Mouse (Mus musculus) kidney, adult 10 weeks (tissue): ENCODE results near the gene AI467606. TPM values are rescaled to one million over a fixed set of nuclear protein-coding genes. Genes with fewer than 3 reads are reported as not detected.

Experiments
- polyA plus RNA-seq: library from polyadenylated mRNA; stranded (reverse); fragments of 350-450 nt; fragmentation: Illumina TruSeq; extraction: RNeasy Lipid Tissue Mini Kit (QIAGEN cat#74804); gene quantifications from one replicate; pipeline ENCODE4 v1.2.3, GENCODE M21; 2014; ENCODE audit warnings: low read depth, low replicate concordance

AI467606 gene
- 0.73 TPM for polyA plus RNA-seq

DNA sequence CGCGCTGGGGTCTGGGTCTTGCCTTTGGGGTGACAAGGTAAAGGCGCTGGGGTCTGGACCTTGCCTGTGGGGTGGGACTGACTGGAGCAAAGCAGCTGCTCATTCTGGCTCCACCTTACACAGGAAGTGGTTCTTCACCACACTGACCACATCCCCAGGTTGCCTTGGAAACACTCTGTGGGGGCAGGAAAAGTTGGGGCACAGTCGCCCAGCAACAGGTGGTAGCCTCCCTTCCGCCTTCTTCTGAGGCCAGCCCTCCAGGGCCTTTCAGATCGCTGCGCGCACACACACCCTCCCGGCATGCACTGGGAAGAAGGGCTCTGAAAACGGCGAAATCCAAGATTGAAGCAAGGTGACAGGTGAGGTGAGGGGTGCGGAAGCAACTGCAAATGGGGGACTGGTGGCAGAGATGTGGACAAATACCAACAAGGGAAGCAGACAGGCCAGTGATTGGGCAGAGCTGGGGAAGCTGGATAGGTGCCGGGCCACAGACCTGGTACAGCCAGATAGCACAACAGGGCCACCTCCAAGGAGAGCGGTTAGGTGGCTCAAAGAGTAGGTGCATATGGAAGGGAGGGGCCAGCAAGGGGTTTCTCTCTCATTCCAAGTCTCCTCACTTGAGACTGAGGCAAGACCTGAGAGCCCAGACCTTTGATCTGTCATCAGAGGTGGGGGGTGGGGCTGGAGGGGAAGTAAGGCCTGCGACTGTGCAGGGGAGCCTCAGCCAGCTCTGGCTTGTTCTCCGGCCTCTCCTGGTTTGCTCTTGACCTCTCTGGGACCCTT is at the start of gene AI467606:
TSS of gene AI467606 (plus strand) at position 246 of the 783 bp plus-strand sequence.

DNA sequence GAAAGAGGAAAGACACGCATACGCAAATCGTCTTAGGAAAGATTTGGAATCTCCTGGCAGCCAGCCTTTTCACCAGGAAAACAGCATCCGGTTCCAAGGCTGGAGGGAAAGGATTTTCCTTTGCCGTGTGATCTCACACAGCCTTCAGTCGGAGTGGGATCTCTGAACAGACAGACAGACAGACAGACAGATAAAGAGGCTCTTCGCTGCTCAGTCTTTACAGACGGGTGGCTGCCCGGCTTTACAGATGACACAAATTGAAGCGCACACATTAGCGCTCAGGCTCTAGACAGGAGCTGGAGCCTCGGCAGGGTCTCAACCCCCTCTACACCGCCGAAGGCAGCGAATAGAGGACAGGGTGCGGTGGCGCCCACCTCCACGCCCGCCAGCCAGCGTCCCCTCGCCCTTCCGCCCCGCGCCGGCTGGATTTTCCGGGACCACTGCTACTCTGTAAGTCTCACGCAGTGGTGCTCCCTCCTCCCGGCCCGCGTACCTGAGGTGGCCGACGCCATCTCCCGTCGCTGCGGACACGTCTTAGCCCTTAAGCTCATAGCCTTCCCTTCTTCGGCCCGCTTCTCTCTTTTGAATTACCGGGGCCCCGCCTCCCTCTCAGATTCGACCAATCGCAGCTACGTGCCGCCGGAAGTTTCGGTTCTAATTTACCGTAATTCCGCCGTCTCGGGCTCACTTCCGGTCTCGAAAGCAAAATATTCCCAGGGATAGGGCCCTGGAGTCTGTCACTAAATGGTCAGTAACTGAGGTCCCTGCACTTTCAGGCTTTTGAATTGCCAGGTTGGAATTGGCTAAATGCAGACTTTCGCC is 49.1 kb upstream of the AI467606 start, which contains the start of gene Kif22:
TSS of gene Kif22 (minus strand) at position 621 of the 822 bp plus-strand sequence.

DNA sequence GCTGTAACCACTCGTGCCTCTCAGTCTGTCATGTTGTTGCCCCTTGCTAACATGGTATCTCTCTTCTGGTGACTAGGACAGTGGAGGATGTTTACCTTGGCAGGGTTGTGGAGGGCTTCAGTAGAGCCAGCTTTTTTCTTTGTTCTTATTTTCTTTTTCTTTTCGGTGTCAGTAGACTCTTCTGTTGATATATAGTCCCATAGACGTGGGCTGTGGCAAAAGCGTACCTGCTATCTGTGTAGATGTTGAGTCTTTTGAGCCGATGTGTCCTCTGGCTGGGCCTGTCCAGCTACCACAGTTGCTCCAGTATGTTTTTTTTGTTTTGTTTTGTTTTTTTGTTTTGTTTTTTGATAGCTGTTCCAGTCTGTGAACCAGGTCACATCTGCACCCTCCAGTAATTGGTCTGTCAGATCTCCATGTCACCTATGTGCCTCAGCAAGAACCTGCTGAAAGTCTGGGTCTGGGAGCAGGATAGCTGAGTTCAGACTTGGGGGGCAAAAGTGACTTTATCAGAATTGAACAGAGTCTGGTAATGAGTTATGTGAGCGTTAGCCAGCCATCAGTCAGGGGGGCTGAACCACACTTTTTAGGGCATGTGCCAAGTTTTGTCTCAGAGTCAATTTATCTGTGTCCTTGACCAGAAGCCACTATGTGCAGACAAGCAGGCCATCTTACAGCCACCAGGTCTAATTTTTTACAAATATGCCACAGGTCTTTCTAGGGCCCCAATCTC is 3.7 kb upstream of the AI467606 start, which contains the start of gene Zg16:
TSS of gene Zg16 (minus strand) at position 51 of the 733 bp plus-strand sequence.

DNA sequence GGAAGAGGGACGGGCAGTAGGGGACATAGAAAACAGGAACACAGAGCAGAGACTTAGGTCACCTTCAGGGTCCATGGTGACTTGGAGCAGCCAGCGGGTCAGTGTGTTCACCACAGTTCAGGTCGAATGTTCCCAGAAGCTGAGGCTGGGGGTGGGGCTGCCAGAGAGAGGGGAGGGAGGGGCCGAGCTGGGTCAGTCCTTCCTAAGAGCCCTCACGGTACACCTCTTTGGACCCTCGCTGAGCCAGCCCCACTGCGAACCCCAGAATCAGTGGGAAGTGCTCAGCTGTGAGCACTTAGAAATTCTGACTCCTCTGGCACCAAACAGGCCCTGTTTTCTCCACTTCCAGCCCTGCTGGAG is 30.7 kb downstream of the AI467606 start, which contains the start of gene Qprt:
TSS of gene Qprt (minus strand) at position 316 of the 360 bp plus-strand sequence.

DNA sequence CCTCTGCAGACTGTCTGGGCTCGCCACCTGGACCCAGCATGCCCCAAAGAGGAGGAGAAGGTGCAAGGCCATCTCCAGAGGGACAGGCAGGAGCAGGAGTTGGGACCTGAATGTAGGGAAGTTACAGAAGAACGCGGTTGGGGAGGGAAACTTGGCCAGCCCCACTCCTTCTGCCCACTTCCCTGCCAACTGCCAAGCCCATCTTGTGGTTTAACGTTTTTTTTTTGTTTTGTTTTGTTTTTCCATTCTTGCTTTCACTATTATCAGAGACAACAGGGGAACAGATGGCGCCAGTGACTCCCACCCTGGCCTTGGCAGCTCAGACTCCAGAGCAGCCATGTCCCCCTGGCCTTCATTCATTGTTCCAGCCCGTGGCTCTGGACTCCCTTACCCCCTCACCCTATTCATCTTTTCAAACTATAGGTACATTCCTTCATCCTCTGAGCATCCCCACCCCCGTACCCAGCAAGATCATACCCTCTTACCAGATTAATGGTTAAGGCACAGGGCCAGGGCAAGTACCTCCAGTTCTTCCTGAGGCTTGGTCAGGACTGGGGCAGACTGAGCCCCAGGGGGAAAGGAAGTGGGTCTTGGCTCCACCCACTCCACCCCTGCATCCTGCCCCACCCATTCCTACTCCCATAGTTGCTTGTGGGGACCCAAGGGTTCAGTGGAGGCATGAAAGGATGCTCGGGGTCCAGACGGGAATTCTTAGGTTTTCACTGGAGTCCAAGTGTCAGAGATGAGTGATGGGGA is 46.3 kb downstream of the AI467606 start, which contains the start of gene Spn:
TSS of gene Spn (minus strand) at position 562 of the 756 bp plus-strand sequence.

Other genes with a start within 250 kb of the AI467606 start
- not detected for gene Doc2a, start 243.9 kb upstream of the AI467606 start, polyA plus RNA-seq
- 10.3 TPM for gene Hirip3, start 229.4 kb upstream of the AI467606 start, polyA plus RNA-seq
- gene Ino80e, start 229.0 kb upstream of the AI467606 start, polyA plus RNA-seq = 10.2 TPM
- 6.5 TPM for gene Taok2, start 206.7 kb upstream of the AI467606 start, polyA plus RNA-seq
- gene Tmem219, start 168.4 kb upstream of the AI467606 start, polyA plus RNA-seq = 6.4 TPM
- gene Kctd13, start 162.5 kb upstream of the AI467606 start, polyA plus RNA-seq = 1.1 TPM
- not detected for gene Asphd1, start 141.8 kb upstream of the AI467606 start, polyA plus RNA-seq
- not detected for gene Sez6l2, start 140.8 kb upstream of the AI467606 start, polyA plus RNA-seq
- 10.3 TPM for gene Cdipt, start 115.4 kb upstream of the AI467606 start, polyA plus RNA-seq
- not detected for gene Cdiptos, start 115.3 kb upstream of the AI467606 start, polyA plus RNA-seq
- gene Mvp, start 76.7 kb upstream of the AI467606 start, polyA plus RNA-seq = 0.53 TPM
- gene Pagr1b, start 74.9 kb upstream of the AI467606 start, polyA plus RNA-seq = not detected
- gene Pagr1a, start 74.0 kb upstream of the AI467606 start, polyA plus RNA-seq = not detected
- 0.61 TPM for gene Gm42742, start 70.3 kb upstream of the AI467606 start, polyA plus RNA-seq
- not detected for gene Prrt2, start 70.1 kb upstream of the AI467606 start, polyA plus RNA-seq
- 15.0 TPM for gene Maz, start 64.3 kb upstream of the AI467606 start, polyA plus RNA-seq
- gene Kif22, start 48.9 kb upstream of the AI467606 start, polyA plus RNA-seq = not detected
- gene Zg16, start 4.0 kb upstream of the AI467606 start, polyA plus RNA-seq = not detected
- gene Qprt, start 30.9 kb downstream of the AI467606 start, polyA plus RNA-seq = 22.6 TPM
- gene Spn, start 46.5 kb downstream of the AI467606 start, polyA plus RNA-seq = 0.65 TPM
- gene Cd2bp2, start 104.7 kb downstream of the AI467606 start, polyA plus RNA-seq = 11.2 TPM
- gene Tbc1d10b, start 117.1 kb downstream of the AI467606 start, polyA plus RNA-seq = 1.9 TPM
- not detected for gene Mylpf, start 117.5 kb downstream of the AI467606 start, polyA plus RNA-seq
- gene Zfp553, start 141.7 kb downstream of the AI467606 start, polyA plus RNA-seq = 1.3 TPM
- not detected for gene Sept1, start 141.8 kb downstream of the AI467606 start, polyA plus RNA-seq
- not detected for gene Zfp771, start 152.9 kb downstream of the AI467606 start, polyA plus RNA-seq
- gene Dctpp1, start 169.3 kb downstream of the AI467606 start, polyA plus RNA-seq = not detected
- 208 TPM for gene Sephs2, start 182.7 kb downstream of the AI467606 start, polyA plus RNA-seq
- 0.16 TPM for gene Itgal, start 204.9 kb downstream of the AI467606 start, polyA plus RNA-seq